Mouse (Mus musculus): Measurements from ENCODE around the gene Cog5.

- TF ChIP-seq CTCF (IDR thresholded peaks at IDR 0.05 in 2 of 3, conservative IDR thresholded peaks at IDR 0.05 in 1 of 3; ENCODE audit: control insufficient read depth in 1 of 3, insufficient read depth in 1 of 3, low read depth in 2 of 3, low read length in 3 of 3, poor library complexity in 1 of 3, severe bottlenecking in 1 of 3) (no peak), POLR2A (IDR thresholded peaks at IDR 0.05; ENCODE audit: control insufficient read depth in 1 of 2, insufficient read depth in 1 of 2, low read depth in 1 of 2, low read length in 2 of 2, poor library complexity in 1 of 2) (no peak), BHLHE40 (IDR thresholded peaks at IDR 0.05; ENCODE audit: borderline replicate concordance, low read depth, low read length) (no peak), POLR2AphosphoS2 (IDR thresholded peaks at IDR 0.05; ENCODE audit: low read length) (no peak), ZNF384 (IDR thresholded peaks at IDR 0.05; ENCODE audit: low read depth, low read length) (no peak), SIN3A (IDR thresholded peaks at IDR 0.05; ENCODE audit: low read length) (no peak), ZMIZ1 (IDR thresholded peaks at IDR 0.05; ENCODE audit: low read depth, low read length) (no peak), GATA1 (IDR thresholded peaks at IDR 0.05; ENCODE audit: low read depth, low read length) (no peak), EP300 (IDR thresholded peaks at IDR 0.05; ENCODE audit: low read depth in 1 of 2, low read length in 2 of 2) (no peak)
Measured at GRCm38 (mm10) chr12:31686679-31687078, 32.0 kb downstream of the Cog5 start.
